Mouse (Mus musculus): ENCODE results near the gene 1700066M21Rik. TPM values are rescaled to one million over a fixed set of nuclear protein-coding genes. Genes with fewer than 3 reads are reported as not detected.
A peak's percentile ranks its signal among the peaks of the same experiment; 100 is the strongest.

Gene 1700066M21Rik
- total RNA-seq, 2 experiments from 2014 or later, result 20.7 to 21.5 TPM

GRCm38 (mm10) chr1:57390993-57391790 is 13.8 kb downstream of the 1700066M21Rik start:
- DNase-seq, result no peak
- intact Hi-C loops (cut with DNase I), result no loop called here

- intact Hi-C loops (cut with DNase I), result no loop called here
- DNase-seq, result no peak
These were observed 15.0 kb downstream of the 1700066M21Rik start for GRCm38 (mm10) chr1:57392417-57392816.

- peak; percentile 62 for DNase-seq
- intact Hi-C loops (cut with DNase I), result no loop called here
These were observed 16.6 kb downstream of the 1700066M21Rik start for GRCm38 (mm10) chr1:57394051-57394450.

- intact Hi-C loops (cut with DNase I), result no loop called here
- no peak for DNase-seq
These were observed 22.9 kb downstream of the 1700066M21Rik start for GRCm38 (mm10) chr1:57400321-57400720.

GRCm38 (mm10) chr1:57400877-57401276 is 23.5 kb downstream of the 1700066M21Rik start:
- intact Hi-C loops (cut with DNase I), result no loop called here
- DNase-seq, result no peak

- no peak for DNase-seq
- intact Hi-C loops (cut with DNase I), result no loop called here
These were observed 24.7 kb downstream of the 1700066M21Rik start for GRCm38 (mm10) chr1:57402116-57402515.

- intact Hi-C loops (cut with DNase I), result no loop called here
- DNase-seq, result peak; percentile 79
These were observed 29.0 kb downstream of the 1700066M21Rik start, which contains the start of the genes Maip1 and Tyw5 for GRCm38 (mm10) chr1:57406187-57407151. Gene Maip1, plus strand, starts transcription at chr1:57406328. Gene Tyw5, minus strand, starts transcription at chr1:57407101.

GRCm38 (mm10) chr1:57408994-57409393 is 31.6 kb downstream of the 1700066M21Rik start:
- intact Hi-C loops (cut with DNase I), result no loop called here
- DNase-seq, result no peak

- DNase-seq, result no peak
- intact Hi-C loops (cut with DNase I), result no loop called here
These were observed 36.0 kb downstream of the 1700066M21Rik start for GRCm38 (mm10) chr1:57413397-57413796.

- intact Hi-C loops (cut with DNase I), result loop anchor here (2.0 to 10.0 kb wide), 2 partner anchors 525 to 871 kb away; no protein-coding TSS in a partner anchor
- DNase-seq, result peak; percentile 19
These were observed 46.3 kb downstream of the 1700066M21Rik start for GRCm38 (mm10) chr1:57423696-57424095.

- intact Hi-C loops (cut with DNase I), result loop anchor here (2.0 to 10.0 kb wide), 4 partner anchors 346 to 866 kb away; partner anchors contain the start of gene Spats2l
- DNase-seq, result peak; percentile 92
These were observed 51.2 kb downstream of the 1700066M21Rik start for GRCm38 (mm10) chr1:57428368-57429308.

GRCm38 (mm10) chr1:57429786-57430483 is 52.5 kb downstream of the 1700066M21Rik start:
- DNase-seq, result peak; percentile 54

GRCm38 (mm10) chr1:57433141-57433540 is 55.7 kb downstream of the 1700066M21Rik start:
- DNase-seq, result no peak
- intact Hi-C loops (cut with DNase I), result no loop called here

More at GRCm38 (mm10) chr1:57429786-57430483, 52.5 kb downstream of the 1700066M21Rik start:
- intact Hi-C loops (cut with DNase I), result loop anchor here (2.0 to 10.0 kb wide), 4 partner anchors 345 to 865 kb away; partner anchors contain the start of gene Spats2l

Other genes with a start within 250 kb of the 1700066M21Rik start
- 10 to 100 TPM; 12.6 to 13.1 TPM for gene Maip1, start 28.7 kb downstream of the 1700066M21Rik start, total RNA-seq (2021)
- gene Tyw5, start 29.5 kb downstream of the 1700066M21Rik start, total RNA-seq (2021), result 10 to 100 TPM; 21.9 to 25.9 TPM